Mouse (Mus musculus): Measurements from ENCODE around the gene Uck1. TPM values are rescaled to one million over a fixed set of nuclear protein-coding genes. Genes with fewer than 3 reads are reported as not detected.

Gene Uck1
- polyA plus RNA-seq, 1 experiment = 32.1 TPM

- Histone ChIP-seq H3K27me3 (ENCODE audit: control insufficient read depth, insufficient read depth, insufficient read length) (no peaks in the 10 kb centered on the region), H3K4me2 (ENCODE audit: low read depth) (no peak overlapping the region), H3ac (ENCODE audit: control insufficient read depth, insufficient read length) (no peak overlapping the region), H3K79me2 (ENCODE audit: control insufficient read depth, insufficient read depth) (no peaks in the 10 kb centered on the region), H3K36me3 (ENCODE audit: control insufficient read depth, insufficient read depth) (peaks cover 7% of the 10 kb centered on the region), H3K4me3 (no peak overlapping the region)
- TF ChIP-seq CEBPB (IDR thresholded peaks at IDR 0.05; ENCODE audit: insufficient read depth, poor library complexity, severe bottlenecking) (no peak), POLR2A (IDR thresholded peaks at IDR 0.05; ENCODE audit: insufficient read length, low read depth) (no peak), TCF12 (IDR thresholded peaks at IDR 0.05; ENCODE audit: insufficient read depth, poor library complexity, severe bottlenecking) (no peak), SRF (IDR thresholded peaks at IDR 0.05; ENCODE audit: control insufficient read depth, insufficient read length, low read depth) (no peak), POLR2AphosphoS2 (IDR thresholded peaks at IDR 0.05; ENCODE audit: insufficient read length, low read depth) (no peak), REST (IDR thresholded peaks at IDR 0.05; ENCODE audit: insufficient read depth, insufficient read length) (no peak), MYOD1 (IDR thresholded peaks at IDR 0.05; ENCODE audit: control insufficient read depth in 1 of 3, insufficient read length in 2 of 3, low read depth in 2 of 3) (no peak), USF1 (IDR thresholded peaks at IDR 0.05; ENCODE audit: low read depth) (no peak), TCF3 (IDR thresholded peaks at IDR 0.05; ENCODE audit: insufficient read length, low read depth) (no peak), MAX (IDR thresholded peaks at IDR 0.05; ENCODE audit: low read depth) (no peak), MYOG (IDR thresholded peaks at IDR 0.05; ENCODE audit: control insufficient read depth in 1 of 3, insufficient read depth in 1 of 3, insufficient read length in 2 of 3, low read depth in 2 of 3) (no peak), E2F4 (IDR thresholded peaks at IDR 0.05; ENCODE audit: insufficient read depth) (no peak)
Measured at GRCm38 (mm10) chr2:32252658-32253057, 7.3 kb downstream of the Uck1 start.

- Histone ChIP-seq H3K27me3 (ENCODE audit: control insufficient read depth, insufficient read depth, insufficient read length) (no peaks in the 10 kb centered on the region), H3K79me2 (ENCODE audit: control insufficient read depth, insufficient read depth) (no peaks in the 10 kb centered on the region), H3ac (ENCODE audit: control insufficient read depth, insufficient read length) (no peak overlapping the region), H3K36me3 (ENCODE audit: control insufficient read depth, insufficient read depth) (peaks cover 14% of the 10 kb centered on the region), H3K4me3 (no peak overlapping the region), H3K4me2 (ENCODE audit: low read depth) (no peak overlapping the region)
- no peak for TF ChIP-seq MAX (IDR thresholded peaks at IDR 0.05; ENCODE audit: low read depth)
- peak; percentile 14 for TF ChIP-seq POLR2AphosphoS2 (IDR thresholded peaks at IDR 0.05; ENCODE audit: insufficient read length, low read depth)
Measured at GRCm38 (mm10) chr2:32251791-32252527, 8.0 kb downstream of the Uck1 start.

GRCm38 (mm10) chr2:32248377-32249361, 11.3 kb downstream of the Uck1 start:
- no peak overlapping the region for H3K4me3 ChIP-seq
- H3K36me3 ChIP-seq (ENCODE audit: control insufficient read depth, insufficient read depth) = peaks cover 14% of the 10 kb centered on the region
- no peak overlapping the region for H3K4me2 ChIP-seq (ENCODE audit: low read depth)
- H3ac ChIP-seq (ENCODE audit: control insufficient read depth, insufficient read length) = no peak overlapping the region
- no peaks in the 10 kb centered on the region for H3K27me3 ChIP-seq (ENCODE audit: control insufficient read depth, insufficient read depth, insufficient read length)
- H3K79me2 ChIP-seq (ENCODE audit: control insufficient read depth, insufficient read depth) = no peaks in the 10 kb centered on the region
- TF ChIP-seq POLR2AphosphoS2 (IDR thresholded peaks at IDR 0.05; ENCODE audit: insufficient read length, low read depth) (peak; percentile 2), E2F4 (IDR thresholded peaks at IDR 0.05; ENCODE audit: insufficient read depth) (no peak)

DNA sequence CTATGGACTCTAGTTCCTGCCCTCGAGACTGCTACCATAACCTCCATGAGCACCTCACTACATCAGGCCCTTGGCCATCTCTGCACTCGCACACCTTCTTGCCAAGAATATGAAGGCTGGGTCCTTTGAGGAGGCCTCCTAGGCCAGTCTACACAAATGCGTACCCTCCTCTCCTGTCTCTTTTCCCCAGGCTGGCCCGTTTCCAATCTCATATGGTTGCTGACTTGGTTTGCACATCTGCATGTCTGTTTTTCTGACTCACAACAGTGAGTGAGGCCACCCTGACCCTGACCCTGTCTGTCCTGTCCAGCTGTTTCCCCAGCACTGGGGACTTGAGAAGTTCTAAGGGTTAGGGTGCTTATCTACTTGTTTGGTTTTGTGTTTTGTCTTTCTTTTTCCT, 13.2 kb downstream of the Uck1 start:
- no peaks in the 10 kb centered on the region for H3K27me3 ChIP-seq (ENCODE audit: control insufficient read depth, insufficient read depth, insufficient read length)
- H3K36me3 ChIP-seq (ENCODE audit: control insufficient read depth, insufficient read depth) = peaks cover 14% of the 10 kb centered on the region
- H3K4me3 ChIP-seq = no peak overlapping the region
- no peak overlapping the region for H3ac ChIP-seq (ENCODE audit: control insufficient read depth, insufficient read length)
- H3K4me2 ChIP-seq (ENCODE audit: low read depth) = no peak overlapping the region
- H3K79me2 ChIP-seq (ENCODE audit: control insufficient read depth, insufficient read depth) = no peaks in the 10 kb centered on the region
- TF ChIP-seq MAX (IDR thresholded peaks at IDR 0.05; ENCODE audit: low read depth) (no peak), REST (IDR thresholded peaks at IDR 0.05; ENCODE audit: insufficient read depth, insufficient read length) (no peak), CEBPB (IDR thresholded peaks at IDR 0.05; ENCODE audit: insufficient read depth, poor library complexity, severe bottlenecking) (no peak), E2F4 (IDR thresholded peaks at IDR 0.05; ENCODE audit: insufficient read depth) (no peak), MYOD1 (IDR thresholded peaks at IDR 0.05; ENCODE audit: control insufficient read depth in 1 of 3, insufficient read length in 2 of 3, low read depth in 2 of 3) (no peak), MYOG (IDR thresholded peaks at IDR 0.05; ENCODE audit: control insufficient read depth in 1 of 3, insufficient read depth in 1 of 3, insufficient read length in 2 of 3, low read depth in 2 of 3) (no peak), TCF12 (IDR thresholded peaks at IDR 0.05; ENCODE audit: insufficient read depth, poor library complexity, severe bottlenecking) (no peak), SRF (IDR thresholded peaks at IDR 0.05; ENCODE audit: control insufficient read depth, insufficient read length, low read depth) (no peak), POLR2AphosphoS2 (IDR thresholded peaks at IDR 0.05; ENCODE audit: insufficient read length, low read depth) (no peak), USF1 (IDR thresholded peaks at IDR 0.05; ENCODE audit: low read depth) (no peak), TCF3 (IDR thresholded peaks at IDR 0.05; ENCODE audit: insufficient read length, low read depth) (no peak), POLR2A (IDR thresholded peaks at IDR 0.05; ENCODE audit: insufficient read length, low read depth) (no peak)

DNA sequence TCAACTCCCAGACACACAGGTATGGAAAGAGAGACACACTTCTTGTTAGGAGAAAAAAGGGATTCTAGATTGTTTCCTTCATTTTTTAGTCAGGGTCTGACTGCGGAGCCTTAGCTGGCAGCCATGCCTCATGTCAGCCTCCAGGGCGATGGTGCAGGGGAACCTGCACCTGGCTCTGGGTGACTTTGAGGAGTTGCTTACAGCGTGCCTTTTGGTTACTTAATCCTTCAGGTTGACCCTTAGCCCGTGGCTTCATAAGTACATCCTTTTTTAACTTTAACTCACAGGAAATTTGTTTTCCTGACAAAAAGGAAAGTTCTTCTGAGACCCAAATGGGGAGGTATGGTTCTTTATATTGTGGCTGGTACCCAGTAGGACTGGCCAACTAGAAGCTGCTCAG, 17.0 kb downstream of the Uck1 start:
- H3K4me2 ChIP-seq (ENCODE audit: low read depth) = no peak overlapping the region
- TF ChIP-seq POLR2AphosphoS2 (IDR thresholded peaks at IDR 0.05; ENCODE audit: insufficient read length, low read depth) (no peak), MYOD1 (IDR thresholded peaks at IDR 0.05; ENCODE audit: control insufficient read depth in 1 of 3, insufficient read length in 2 of 3, low read depth in 2 of 3) (no peak), REST (IDR thresholded peaks at IDR 0.05; ENCODE audit: insufficient read depth, insufficient read length) (no peak), TCF3 (IDR thresholded peaks at IDR 0.05; ENCODE audit: insufficient read length, low read depth) (no peak), E2F4 (IDR thresholded peaks at IDR 0.05; ENCODE audit: insufficient read depth) (no peak), TCF12 (IDR thresholded peaks at IDR 0.05; ENCODE audit: insufficient read depth, poor library complexity, severe bottlenecking) (no peak), USF1 (IDR thresholded peaks at IDR 0.05; ENCODE audit: low read depth) (no peak), SRF (IDR thresholded peaks at IDR 0.05; ENCODE audit: control insufficient read depth, insufficient read length, low read depth) (no peak)
- H3K79me2 ChIP-seq (ENCODE audit: control insufficient read depth, insufficient read depth) = no peaks in the 10 kb centered on the region
- no peak overlapping the region for H3ac ChIP-seq (ENCODE audit: control insufficient read depth, insufficient read length)
- H3K27me3 ChIP-seq (ENCODE audit: control insufficient read depth, insufficient read depth, insufficient read length) = no peaks in the 10 kb centered on the region
- H3K4me3 ChIP-seq = no peak overlapping the region
- H3K36me3 ChIP-seq (ENCODE audit: control insufficient read depth, insufficient read depth) = peaks cover 14% of the 10 kb centered on the region

All from myocyte (in vitro differentiated cells).